Mouse (Mus musculus) bone marrow, adult 2 months (tissue): ENCODE measurements around the gene Krt35.

Experiments used
- CTCF ChIP-seq: fragments of 200-500 bp; IDR thresholded peaks from 2 replicates; pipeline ENCODE4 v1.5.1; 2011; ENCODE audit warnings: low read length, control low read depth; ENCODE audit not compliant: control insufficient read depth, insufficient read depth
- POLR2A ChIP-seq: fragments of 200-500 bp; IDR thresholded peaks from 2 replicates; pipeline ENCODE4 v1.6.1; 2011; ENCODE audit warnings: low read depth, mild to moderate bottlenecking, control low read depth, low read length, borderline replicate concordance; ENCODE audit not compliant: control insufficient read depth

- TF ChIP-seq CTCF (no peak), POLR2A (no peak)
Measured at GRCm38 (mm10) chr11:100066236-100067010, 29.6 kb downstream of the Krt35 start.
